Mouse (Mus musculus) liver, adult 10 weeks (tissue): Measurements from ENCODE around the gene Olfr867. TPM values are rescaled to one million over a fixed set of nuclear protein-coding genes. Genes with fewer than 3 reads are reported as not detected.

Experiments used
- polyA plus RNA-seq: library from polyadenylated mRNA; stranded (reverse); fragments of 350-450 nt; fragmentation: Illumina TruSeq; extraction: RNeasy Lipid Tissue Mini Kit (QIAGEN cat#74804); gene quantifications from one replicate; pipeline ENCODE4 v1.2.3, GENCODE M21; 2014; ENCODE audit warnings: low read depth, low replicate concordance

The Olfr867 gene
- not detected for polyA plus RNA-seq

DNA sequence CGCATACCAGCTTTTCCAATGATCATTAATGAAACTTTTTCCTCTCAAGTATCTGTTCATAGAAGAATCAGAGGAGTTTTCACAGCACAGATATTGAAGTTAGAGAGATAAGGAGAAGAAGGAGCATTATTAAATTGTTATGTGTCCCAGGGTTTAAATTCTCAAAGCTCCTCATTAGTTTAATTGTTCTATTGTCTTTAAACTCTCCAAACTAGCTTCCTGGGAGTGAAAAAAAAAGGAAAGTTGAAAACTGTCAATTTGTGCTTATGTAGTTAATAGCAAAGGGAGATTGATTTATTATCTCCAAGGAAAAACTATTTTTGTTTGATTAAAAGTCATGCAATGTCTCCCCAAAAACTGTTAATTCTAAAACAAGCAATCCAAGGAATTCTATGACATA is at the start of gene Olfr867:
TSS of gene Olfr867 (minus strand) at position 101 of the 400 bp plus-strand sequence.

GRCm38 (mm10) chr9:20098326-20098725 is 41.0 kb upstream of the Olfr867 start, which contains the start of gene Olfr868:
Olfr868 (plus strand) TSS chr9:20098626.

GRCm38 (mm10) chr9:20027935-20028334 is 29.4 kb downstream of the Olfr867 start, which contains the start of gene Olfr866:
Olfr866 (minus strand) TSS chr9:20028035.

Other genes starting within 250 kb of the Olfr867 start
- not detected for gene Olfr860, start 207.8 kb downstream of the Olfr867 start, polyA plus RNA-seq
- gene Olfr862, start 169.6 kb downstream of the Olfr867 start, polyA plus RNA-seq: not detected
- gene Olfr77, start 140.7 kb downstream of the Olfr867 start, polyA plus RNA-seq: not detected
- not detected for gene Olfr866, start 29.5 kb downstream of the Olfr867 start, polyA plus RNA-seq
- not detected for gene Olfr868, start 41.1 kb upstream of the Olfr867 start, polyA plus RNA-seq
- not detected for gene Olfr869, start 71.4 kb upstream of the Olfr867 start, polyA plus RNA-seq
- gene Olfr870, start 116.5 kb upstream of the Olfr867 start, polyA plus RNA-seq: not detected
- not detected for gene Olfr871, start 154.6 kb upstream of the Olfr867 start, polyA plus RNA-seq
- not detected for gene Olfr872, start 179.6 kb upstream of the Olfr867 start, polyA plus RNA-seq
- not detected for gene Olfr39, start 224.8 kb upstream of the Olfr867 start, polyA plus RNA-seq
- not detected for gene Olfr873, start 241.0 kb upstream of the Olfr867 start, polyA plus RNA-seq